Mouse (Mus musculus) lung, adult 2 months (tissue): ENCODE results near the gene Ctbs.

Experiments used
- CTCF ChIP-seq: fragments of 200-500 bp; IDR thresholded peaks from 2 replicates; pipeline ENCODE4 v1.5.1; 2011; ENCODE audit warnings: mild to moderate bottlenecking, low read length, control low read depth; ENCODE audit not compliant: insufficient read depth
- POLR2A ChIP-seq: fragments of 200-500 bp; IDR thresholded peaks from 2 replicates; pipeline ENCODE4 v1.6.1; 2011; ENCODE audit warnings: low read depth, mild to moderate bottlenecking, control low read depth, low read length, borderline replicate concordance; ENCODE audit errors: extremely low read depth

DNA sequence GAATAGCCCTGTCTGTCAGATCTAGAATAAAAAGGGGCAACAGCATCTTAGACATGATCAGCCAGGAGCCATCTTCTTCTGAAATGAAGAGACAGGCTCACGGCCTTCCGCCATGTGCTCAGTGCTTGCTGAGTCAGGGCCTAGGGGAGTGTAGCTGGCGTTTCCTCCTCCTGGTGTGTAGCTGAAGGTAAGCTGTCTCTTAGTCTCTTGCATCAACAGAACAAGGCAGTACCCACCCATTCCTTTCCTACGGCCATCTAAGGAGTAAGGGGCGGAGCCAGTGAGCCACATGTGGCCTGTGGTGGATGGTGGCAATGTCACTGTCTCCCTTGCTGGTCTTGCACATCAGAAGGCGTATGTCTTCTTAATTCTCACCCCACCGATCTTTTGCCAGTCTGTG, 39.5 kb upstream of the Ctbs start:
- TF ChIP-seq POLR2A (no peak), CTCF (no peak)
